ENCODE assay signal across 7 mouse cellular contexts in the genomic region with DNA sequence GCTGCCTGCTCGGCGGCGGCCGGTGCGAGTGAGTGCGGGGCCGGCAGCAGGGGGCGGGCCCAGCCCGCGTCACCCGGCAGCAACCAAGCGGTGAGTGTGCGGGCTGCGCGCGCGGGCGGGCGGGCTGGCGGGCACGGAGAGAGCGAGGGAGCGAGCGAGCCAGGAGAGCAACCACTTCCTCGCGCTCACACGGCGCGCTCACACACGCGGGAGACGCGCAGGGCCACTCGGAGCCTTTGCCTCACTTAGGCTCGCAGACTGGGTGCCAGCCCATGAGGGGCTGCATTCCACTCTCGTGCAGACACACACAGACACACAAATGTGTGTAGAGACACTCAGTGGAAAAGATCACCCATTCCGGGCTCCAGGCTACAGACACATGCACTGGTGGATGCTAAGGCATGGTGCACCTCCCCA. TPM values are rescaled to one million over a fixed set of nuclear protein-coding genes. Genes with fewer than 3 reads are reported as not detected.
DNase-seq lines count a peak whose midpoint lies in the region; ATAC-seq and TF ChIP-seq lines count a peak whose summit lies in the region.

A gene (minus strand): TSS at position 21 of the 417 bp plus-strand sequence.

- no peak for DNase-seq in ES-E14 (ENCODE audit: low read depth, low spot score)
- no peak for DNase-seq in adrenal gland, adult 8-10 months
- DNase-seq in embryonic facial prominence, embryonic 11.5 days (ENCODE audit: low spot score) = peak; percentile 44
- peak; percentile 64 to 80 for DNase-seq in left cerebral cortex, postnatal 10 days (ENCODE audit: extremely low spot score in 1 of 2, low spot score in 2 of 2)

- H3K4me3 ChIP-seq in ES-E14 (ENCODE audit: insufficient read depth in 1 of 2, low read depth in 1 of 2, low read length in 2 of 2, poor library complexity in 1 of 2, severe bottlenecking in 1 of 2) = peak within 1 kb of the TSS; percentile 59 to 66; a peak in 3 of 4 replicates
- H3K4me3 ChIP-seq in embryonic facial prominence, embryonic 11.5 days (ENCODE audit: low read depth, low read length) = peak within 1 kb of the TSS; percentile 41
- H3K4me3 ChIP-seq in hindbrain, embryonic 13.5 days = peak within 1 kb of the TSS; percentile 52
- H3K4me3 ChIP-seq in midbrain, embryonic 12.5 days = peak within 1 kb of the TSS; percentile 50
- H3K4me3 ChIP-seq in stomach, embryonic 16.5 days (replicated peaks; ENCODE audit: low read length) = peak within 1 kb of the TSS; percentile 55

- peaks cover 42% of the 10 kb centered on the region for H3K27me3 ChIP-seq in embryonic facial prominence, embryonic 11.5 days (ENCODE audit: control insufficient read depth, insufficient read depth, low read length)
- H3K27me3 ChIP-seq in hindbrain, embryonic 13.5 days = peaks cover 76% of the 10 kb centered on the region
- H3K27me3 ChIP-seq in midbrain, embryonic 12.5 days = peaks cover 72% of the 10 kb centered on the region
- H3K27me3 ChIP-seq in stomach, embryonic 16.5 days (ENCODE audit: control insufficient read depth, insufficient read depth, low read length) = peaks cover 28% of the 10 kb centered on the region

- intact Hi-C loops in left cerebral cortex, postnatal 10 days (cut with DNase I) = loop anchor here (5.0 kb wide), 1 partner anchor 41 kb away; no protein-coding TSS in a partner anchor

- H3K27ac ChIP-seq in ES-E14 (ENCODE audit: insufficient read depth, low read depth, low read length, poor library complexity, severe bottlenecking) = no peak within 1 kb of the TSS
- no peak within 1 kb of the TSS for H3K27ac ChIP-seq in embryonic facial prominence, embryonic 11.5 days (replicated peaks; ENCODE audit: low read depth, low read length)
- no peak within 1 kb of the TSS for H3K27ac ChIP-seq in hindbrain, embryonic 13.5 days
- H3K27ac ChIP-seq in midbrain, embryonic 12.5 days (replicated peaks) = no peak within 1 kb of the TSS
- H3K27ac ChIP-seq in stomach, embryonic 16.5 days (ENCODE audit: low read length) = no peak within 1 kb of the TSS

- peaks cover 0 to 9% of the 10 kb centered on the region in 2 experiments; a peak in 2 of 4 replicates for H3K4me1 ChIP-seq in ES-E14 (ENCODE audit: control insufficient read depth in 2 of 2, insufficient read depth in 2 of 2, low read length in 2 of 2, poor library complexity in 1 of 2)
- peaks cover 5% of the 10 kb centered on the region for H3K4me1 ChIP-seq in embryonic facial prominence, embryonic 11.5 days (ENCODE audit: control insufficient read depth, insufficient read depth, low read length)
- H3K4me1 ChIP-seq in hindbrain, embryonic 13.5 days (replicated peaks) = peaks cover 30% of the 10 kb centered on the region
- H3K4me1 ChIP-seq in midbrain, embryonic 12.5 days = peaks cover 15% of the 10 kb centered on the region
- peaks cover 7% of the 10 kb centered on the region; the same call in 1 of the 2 replicates for H3K4me1 ChIP-seq in stomach, embryonic 16.5 days (ENCODE audit: control insufficient read depth, insufficient read depth, low read length)

- no peaks in the 10 kb centered on the region for H3K36me3 ChIP-seq in ES-E14 (ENCODE audit: control insufficient read depth, insufficient read depth, low read length, poor library complexity, severe bottlenecking)
- no peaks in the 10 kb centered on the region for H3K36me3 ChIP-seq in embryonic facial prominence, embryonic 11.5 days (replicated peaks; ENCODE audit: control insufficient read depth, insufficient read depth, low read depth, low read length)
- H3K36me3 ChIP-seq in hindbrain, embryonic 13.5 days = no peaks in the 10 kb centered on the region
- no peaks in the 10 kb centered on the region for H3K36me3 ChIP-seq in midbrain, embryonic 12.5 days
- H3K36me3 ChIP-seq in stomach, embryonic 16.5 days (ENCODE audit: control insufficient read depth, insufficient read depth, low read length) = no peaks in the 10 kb centered on the region

- H3K4me2 ChIP-seq in embryonic facial prominence, embryonic 11.5 days (ENCODE audit: low read depth, low read length) = peak within 1 kb of the TSS; percentile 65
- peak within 1 kb of the TSS; percentile 65 for H3K4me2 ChIP-seq in hindbrain, embryonic 13.5 days
- peak within 1 kb of the TSS; percentile 63 for H3K4me2 ChIP-seq in midbrain, embryonic 12.5 days (replicated peaks)
- H3K4me2 ChIP-seq in stomach, embryonic 16.5 days (ENCODE audit: low read depth, low read length) = peak within 1 kb of the TSS; percentile 73

- 3% methylated on average over 35 of the region's 37 CpGs for whole genome bisulfite sequencing in embryonic facial prominence, embryonic 11.5 days
- 3% methylated on average over 27 of the region's 37 CpGs for WGBS in hindbrain, embryonic 13.5 days
- WGBS in midbrain, embryonic 12.5 days = 6% methylated on average over 29 of the region's 37 CpGs
- WGBS in stomach, embryonic 16.5 days = 3% methylated on average over 37 of the region's 37 CpGs

- H3K9me3 ChIP-seq in ES-E14 (ENCODE audit: control insufficient read depth, insufficient read depth, low read depth, low read length) = no peaks in the 10 kb centered on the region
- no peaks in the 10 kb centered on the region for H3K9me3 ChIP-seq in embryonic facial prominence, embryonic 11.5 days (replicated peaks; ENCODE audit: control insufficient read depth, low read length)
- H3K9me3 ChIP-seq in hindbrain, embryonic 13.5 days = no peaks in the 10 kb centered on the region
- H3K9me3 ChIP-seq in midbrain, embryonic 12.5 days = no peaks in the 10 kb centered on the region
- no peaks in the 10 kb centered on the region for H3K9me3 ChIP-seq in stomach, embryonic 16.5 days (replicated peaks; ENCODE audit: control insufficient read depth, low read length)

- peak; percentile 40; the same call in 1 of the 2 replicates for ATAC-seq in embryonic facial prominence, embryonic 11.5 days (replicated peaks; ENCODE audit: insufficient number of reproducible peaks, low FRiP score, low TSS enrichment, low read depth)
- peak; percentile 80 for ATAC-seq in hindbrain, embryonic 13.5 days (ENCODE audit: low FRiP score)
- ATAC-seq in midbrain, embryonic 12.5 days (ENCODE audit: low FRiP score, low read depth) = peak; percentile 76
- ATAC-seq in stomach, embryonic 16.5 days (ENCODE audit: insufficient read depth, low FRiP score) = peak; percentile 68

- H3K9ac ChIP-seq in ES-E14 (ENCODE audit: insufficient read depth, low read depth, low read length, poor library complexity, severe bottlenecking) = peak within 1 kb of the TSS; percentile 62
- H3K9ac ChIP-seq in embryonic facial prominence, embryonic 11.5 days (replicated peaks; ENCODE audit: low read length) = peak within 1 kb of the TSS; percentile 60
- H3K9ac ChIP-seq in hindbrain, embryonic 13.5 days = peak within 1 kb of the TSS; percentile 68
- H3K9ac ChIP-seq in midbrain, embryonic 12.5 days (replicated peaks) = peak within 1 kb of the TSS; percentile 34; the same call in 1 of the 2 replicates
- H3K9ac ChIP-seq in stomach, embryonic 16.5 days (ENCODE audit: low read length) = peak within 1 kb of the TSS; percentile 74

- in situ Hi-C loops in ES-E14 (cut with MboI; ENCODE audit: low sequenced_read_pairs in 2 of 2, unreplicated experiment in 2 of 2) = no loop called here

TF ChIP-seq in ES-E14, 5 proteins besides CTCF, POLR2A, EP300 and RAD21:
- TF ChIP-seq MAFK (IDR thresholded peaks at IDR 0.05; ENCODE audit: insufficient read depth, low read depth, low read length) (no peak), ZC3H11A (IDR thresholded peaks at IDR 0.05; ENCODE audit: borderline replicate concordance, low read depth, low read length) (no peak), HCFC1 (IDR thresholded peaks at IDR 0.05; ENCODE audit: borderline replicate concordance, insufficient read depth, low read length) (no peak), ZNF384 (IDR thresholded peaks at IDR 0.05; ENCODE audit: low read depth, low read length) (no peak), CHD2 (IDR thresholded peaks at IDR 0.05; ENCODE audit: low read depth, low read length) (no peak)
TF ChIP-seq in ES-E14: peak in this region for 0.

RNA-seq across cellular contexts. Expression of the gene that starts here (rescaled TPM):
- 0.16 and 0.27 TPM in 2 replicates for total RNA-seq in ES-E14 (2012; rRNA removed)
- 10 to 100 TPM; 17.8 to 37.6 (median 26.2) TPM for total RNA-seq in adrenal gland, adult 8-10 months (2022)
- polyA plus RNA-seq in embryonic facial prominence, embryonic 11.5 days (2014; fragmentation: Nextera tagmentation; extraction: Ambion mirVana) = 0.46 and 0.74 TPM in 2 replicates
- 1.4 and 1.7 TPM in 2 replicates for polyA plus RNA-seq in hindbrain, embryonic 13.5 days (2015; fragmentation: Nextera tagmentation; extraction: Ambion mirVana)
- total RNA-seq in left cerebral cortex, postnatal 10 days (2021) = 10 to 100 TPM; 46.9 to 47.8 TPM
- 0.50 and 0.59 TPM in 2 replicates for polyA plus RNA-seq in midbrain, embryonic 12.5 days (2016; fragmentation: Nextera tagmentation; extraction: Ambion mirVana)
- 1.2 TPM in 2 replicates for polyA plus RNA-seq in stomach, embryonic 16.5 days (2015; fragmentation: Nextera tagmentation; extraction: Ambion mirVana)

Comparison
In these comparisons a context has a peak if more than half of its experiments do, and no peak if none do; other contexts are left out.
1. RNA of the gene that starts here (total RNA-seq): 46.9 to 47.8 TPM in left cerebral cortex, postnatal 10 days and 17.8 to 37.6 TPM in adrenal gland, adult 8-10 months; 0.16 to 0.27 TPM in ES-E14; every median in the first group is over 10 times any median in the second.
2. Peak in DNase-seq, ATAC-seq, H3K4me3 ChIP-seq, H3K9ac ChIP-seq and H3K4me2 ChIP-seq in embryonic facial prominence, embryonic 11.5 days; RNA of the gene not detected or under 1 TPM.
3. Peak in ATAC-seq, H3K4me3 ChIP-seq, H3K9ac ChIP-seq and H3K4me2 ChIP-seq in midbrain, embryonic 12.5 days; RNA of the gene not detected or under 1 TPM.
4. DNase-seq: peak in left cerebral cortex, postnatal 10 days (2 of 2); none in ES-E14 (single experiment) and adrenal gland, adult 8-10 months (single experiment).
5. Peak in every context shown above with its lines, with median percentiles within 50 percentile points of each other: H3K4me3 ChIP-seq, H3K9ac ChIP-seq, ATAC-seq and H3K4me2 ChIP-seq.